Mouse (Mus musculus): ENCODE results near the gene Kcnma1.

Gene Kcnma1

GRCm38 (mm10) chr14:23689681-23690080 is 324.6 kb downstream of the Kcnma1 start:
- DNase-seq (ENCODE audit: low read depth, low spot score) = no peak

- DNase-seq (ENCODE audit: low read depth, low spot score) = no peak
These were observed 325.8 kb downstream of the Kcnma1 start for GRCm38 (mm10) chr14:23688513-23688912.

GRCm38 (mm10) chr14:23684463-23685066 is 329.7 kb downstream of the Kcnma1 start:
- peak; percentile 30 for DNase-seq (ENCODE audit: low read depth, low spot score)

- DNase-seq (ENCODE audit: low read depth, low spot score) = no peak
These were observed 331.5 kb downstream of the Kcnma1 start for GRCm38 (mm10) chr14:23682758-23683157.

- DNase-seq (ENCODE audit: low read depth, low spot score) = peak; percentile 60
These were observed 334.9 kb downstream of the Kcnma1 start for GRCm38 (mm10) chr14:23679378-23679777.

GRCm38 (mm10) chr14:23666420-23666819 is 347.9 kb downstream of the Kcnma1 start:
- no peak for DNase-seq (ENCODE audit: low read depth, low spot score)

GRCm38 (mm10) chr14:23651682-23652081 is 362.6 kb downstream of the Kcnma1 start:
- DNase-seq (ENCODE audit: low read depth, low spot score) = no peak

- peak; percentile 3 for DNase-seq (ENCODE audit: low read depth, low spot score)
These were observed 364.2 kb downstream of the Kcnma1 start for GRCm38 (mm10) chr14:23650126-23650525.

GRCm38 (mm10) chr14:23645361-23646063 is 368.8 kb downstream of the Kcnma1 start:
- peak; percentile 28 for DNase-seq (ENCODE audit: low read depth, low spot score)

- DNase-seq (ENCODE audit: low read depth, low spot score) = no peak
These were observed 371.1 kb downstream of the Kcnma1 start for GRCm38 (mm10) chr14:23643162-23643561.

- no peak for DNase-seq (ENCODE audit: low read depth, low spot score)
These were observed 373.6 kb downstream of the Kcnma1 start for GRCm38 (mm10) chr14:23640665-23641064.

GRCm38 (mm10) chr14:23638078-23638695 is 376.1 kb downstream of the Kcnma1 start:
- no peak for DNase-seq (ENCODE audit: low read depth, low spot score)

GRCm38 (mm10) chr14:23635903-23636302 is 378.4 kb downstream of the Kcnma1 start:
- no peak for DNase-seq (ENCODE audit: low read depth, low spot score)

- DNase-seq (ENCODE audit: low read depth, low spot score) = no peak
These were observed 381.2 kb downstream of the Kcnma1 start for GRCm38 (mm10) chr14:23633011-23633595.

- DNase-seq (ENCODE audit: low read depth, low spot score) = no peak
These were observed 387.4 kb downstream of the Kcnma1 start for GRCm38 (mm10) chr14:23626925-23627324.

GRCm38 (mm10) chr14:23626114-23626513 is 388.2 kb downstream of the Kcnma1 start:
- no peak for DNase-seq (ENCODE audit: low read depth, low spot score)

- no peak for DNase-seq (ENCODE audit: low read depth, low spot score)
These were observed 388.9 kb downstream of the Kcnma1 start for GRCm38 (mm10) chr14:23625436-23625835.

GRCm38 (mm10) chr14:23624455-23624854 is 389.8 kb downstream of the Kcnma1 start:
- no peak for DNase-seq (ENCODE audit: low read depth, low spot score)

- no peak for DNase-seq (ENCODE audit: low read depth, low spot score)
These were observed 393.6 kb downstream of the Kcnma1 start for GRCm38 (mm10) chr14:23620685-23621084.

- no peak for DNase-seq (ENCODE audit: low read depth, low spot score)
These were observed 395.3 kb downstream of the Kcnma1 start for GRCm38 (mm10) chr14:23618973-23619372.

GRCm38 (mm10) chr14:23618081-23618480 is 396.2 kb downstream of the Kcnma1 start:
- no peak for DNase-seq (ENCODE audit: low read depth, low spot score)

- DNase-seq (ENCODE audit: low read depth, low spot score) = no peak
These were observed 404.2 kb downstream of the Kcnma1 start for GRCm38 (mm10) chr14:23610054-23610453.

All from ES-CJ7 (cell line).